Mouse (Mus musculus) megakaryocyte, embryonic 14.5 days (primary cell): Measurements from ENCODE around the gene Wdhd1.

ENCODE experiments used
- FLI1 ChIP-seq: IDR thresholded peaks from 2 replicates; pipeline ENCODE4 v1.6.1; 2012; ENCODE audit warnings: low read length, inconsistent platforms, mixed read lengths
- GATA1 ChIP-seq: IDR thresholded peaks from 3 replicates; pipeline ENCODE4 v1.6.1; 2012; ENCODE audit warnings: mixed read lengths, low read length, inconsistent platforms, borderline replicate concordance

GRCm38 (mm10) chr14:47297785-47298407 is 21.2 kb upstream of the Wdhd1 start, which contains the start of gene Mapk1ip1l:
- TF ChIP-seq FLI1 = no peak
- no peak for TF ChIP-seq GATA1
